Comparison of ENCODE assay signal across 8 mouse cellular contexts in genomic region chr6:108661412-108661811, GRCm38 (mm10). TPM values are rescaled to one million over a fixed set of nuclear protein-coding genes. Genes with fewer than 3 reads are reported as not detected.
DNase-seq lines count a peak whose midpoint lies in the region; ATAC-seq and TF ChIP-seq lines count a peak whose summit lies in the region.

No protein-coding gene starts in this region.

- H3K4me1 ChIP-seq in brown adipose tissue, adult 24 weeks (ENCODE audit: control insufficient read depth, insufficient read depth, insufficient read length, low read length) = peaks cover 6% of the 10 kb centered on the region
- peaks cover 33% of the 10 kb centered on the region for H3K4me1 ChIP-seq in forebrain, embryonic 13.5 days
- peaks cover 17% of the 10 kb centered on the region; the same call in 1 of the 2 replicates for H3K4me1 ChIP-seq in liver, postnatal 0 days (ENCODE audit: insufficient read depth)
- peaks cover 33% of the 10 kb centered on the region for H3K4me1 ChIP-seq in neural tube, embryonic 13.5 days (replicated peaks)
- peaks cover 4% of the 10 kb centered on the region for H3K4me1 ChIP-seq in testis, adult 2 months (ENCODE audit: control insufficient read depth, insufficient read depth, low read length)

- no peak for ATAC-seq in forebrain, embryonic 13.5 days
- ATAC-seq in liver, postnatal 0 days = no peak
- ATAC-seq in neural tube, embryonic 13.5 days (ENCODE audit: low read depth) = no peak

- peak; percentile 94 for DNase-seq in CD4-positive, CD25-positive, alpha-beta regulatory T cell, adult 2 months (ENCODE audit: low read depth, low spot score)
- peak; percentile 95 to 97 for DNase-seq in heart, postnatal 10 days
- peak; percentile 95 for DNase-seq in layer of hippocampus, adult 11-12 months (ENCODE audit: low spot score)
- peak; percentile 88 for DNase-seq in liver, postnatal 0 days

- peak overlapping the region; percentile 88 for H3K27ac ChIP-seq in brown adipose tissue, adult 24 weeks (replicated peaks; ENCODE audit: low read depth, low read length)
- peak overlapping the region; percentile 89; the same call in 1 of the 2 replicates for H3K27ac ChIP-seq in forebrain, embryonic 13.5 days
- H3K27ac ChIP-seq in liver, postnatal 0 days (ENCODE audit: low read depth) = peak overlapping the region; percentile 99
- peak overlapping the region; percentile 89 for H3K27ac ChIP-seq in neural tube, embryonic 13.5 days (replicated peaks)
- H3K27ac ChIP-seq in testis, adult 2 months (ENCODE audit: control insufficient read depth, insufficient read depth, low read depth, low read length) = no peak overlapping the region

- H3K9ac ChIP-seq in forebrain, embryonic 13.5 days = peak overlapping the region; percentile 61
- peak overlapping the region; percentile 81 for H3K9ac ChIP-seq in liver, postnatal 0 days (replicated peaks)
- H3K9ac ChIP-seq in neural tube, embryonic 13.5 days = peak overlapping the region; percentile 81

- H3K27me3 ChIP-seq in forebrain, embryonic 13.5 days = no peaks in the 10 kb centered on the region
- H3K27me3 ChIP-seq in liver, postnatal 0 days (ENCODE audit: insufficient read depth, low read length) = peaks cover 9% of the 10 kb centered on the region; the same call in 1 of the 2 replicates
- H3K27me3 ChIP-seq in neural tube, embryonic 13.5 days = peaks cover 28% of the 10 kb centered on the region
- no peaks in the 10 kb centered on the region for H3K27me3 ChIP-seq in testis, adult 2 months (ENCODE audit: control insufficient read depth, insufficient read depth, low read length)

- TF ChIP-seq CTCF in liver, postnatal 0 days (IDR thresholded peaks at IDR 0.05; ENCODE audit: low read depth) = peak; percentile 94
- peak; percentile 84 for TF ChIP-seq CTCF in testis, adult 2 months (IDR thresholded peaks at IDR 0.05; ENCODE audit: control insufficient read depth, insufficient read depth, insufficient replicate concordance, low read depth, low read length)

- H3K4me3 ChIP-seq in brown adipose tissue, adult 24 weeks (ENCODE audit: insufficient read depth, low read depth, low read length) = peak overlapping the region; percentile 82
- H3K4me3 ChIP-seq in forebrain, embryonic 13.5 days = peak overlapping the region; percentile 50
- H3K4me3 ChIP-seq in liver, postnatal 0 days (ENCODE audit: low read depth, low read length) = peak overlapping the region; percentile 67
- peak overlapping the region; percentile 57 for H3K4me3 ChIP-seq in neural tube, embryonic 13.5 days
- H3K4me3 ChIP-seq in testis, adult 2 months (ENCODE audit: control insufficient read depth, low read depth, low read length) = peak overlapping the region; percentile 72

- no peaks in the 10 kb centered on the region for H3K9me3 ChIP-seq in forebrain, embryonic 13.5 days (replicated peaks)
- no peaks in the 10 kb centered on the region for H3K9me3 ChIP-seq in liver, postnatal 0 days (ENCODE audit: low read length)
- no peaks in the 10 kb centered on the region for H3K9me3 ChIP-seq in neural tube, embryonic 13.5 days

- intact Hi-C loops in heart, postnatal 10 days (cut with DNase I) = loop anchor here (1.0 to 2.0 kb wide), 3 partner anchors 47 to 234 kb away; no protein-coding TSS in a partner anchor

- TF ChIP-seq EP300 in liver, postnatal 0 days (IDR thresholded peaks at IDR 0.05; ENCODE audit: low read depth) = peak; percentile 58

- H3K36me3 ChIP-seq in forebrain, embryonic 13.5 days (ENCODE audit: poor library complexity, severe bottlenecking) = peaks cover 16% of the 10 kb centered on the region
- H3K36me3 ChIP-seq in liver, postnatal 0 days (replicated peaks; ENCODE audit: insufficient read depth, low read length) = peaks cover 24% of the 10 kb centered on the region
- H3K36me3 ChIP-seq in neural tube, embryonic 13.5 days = no peaks in the 10 kb centered on the region
- no peaks in the 10 kb centered on the region for H3K36me3 ChIP-seq in testis, adult 2 months (ENCODE audit: control insufficient read depth, insufficient read depth, low read length)

- WGBS in forebrain, embryonic 13.5 days = under 1% methylated on average over 17 of the region's 17 CpGs
- WGBS in liver, postnatal 0 days (ENCODE audit: insufficient replicate concordance) = under 1% methylated on average over 17 of the region's 17 CpGs
- 1% methylated on average over 17 of the region's 17 CpGs for WGBS in neural tube, embryonic 13.5 days

- TF ChIP-seq POLR2A in testis, adult 2 months (IDR thresholded peaks at IDR 0.05; ENCODE audit: control insufficient read depth, low read depth, low read length) = no peak

- H3K4me2 ChIP-seq in forebrain, embryonic 13.5 days = peak overlapping the region; percentile 96
- H3K4me2 ChIP-seq in liver, postnatal 0 days (ENCODE audit: low read depth, low read length) = peak overlapping the region; percentile 84
- H3K4me2 ChIP-seq in neural tube, embryonic 13.5 days = peak overlapping the region; percentile 98

RNA-seq across cellular contexts. Expression of gene Bhlhe40, which starts 1.0 kb away (rescaled TPM):
- 74.0 and 122 TPM in 2 replicates for polyA plus RNA-seq in brown adipose tissue, adult 24 weeks (2012; ENCODE audit: insufficient read depth, insufficient read length, missing spikeins)
- 6.8 and 8.1 TPM in 2 replicates for polyA plus RNA-seq in forebrain, embryonic 13.5 days (2015; fragmentation: Nextera tagmentation; extraction: Ambion mirVana)
- total RNA-seq in heart, postnatal 10 days (2021) = 10 to 100 TPM; 40.0 to 40.8 TPM
- 19.1 and 26.9 TPM in 2 replicates for polyA plus RNA-seq in liver, postnatal 0 days (2015; fragmentation: Nextera tagmentation; extraction: Ambion mirVana)
- polyA plus RNA-seq in neural tube, embryonic 13.5 days (2015; fragmentation: Nextera tagmentation; extraction: Ambion mirVana) = 2.8 and 5.4 TPM in 2 replicates
- polyA plus RNA-seq in testis, adult 2 months (2012; rRNA removed) = 1.8 and 2.2 TPM in 2 replicates
